Mouse (Mus musculus): ENCODE measurements around the gene Cntnap5a.
A peak's percentile ranks its signal among the peaks of the same experiment; 100 is the strongest.

The Cntnap5a gene

GRCm38 (mm10) chr1:116370817-116371216, 686.3 kb downstream of the Cntnap5a start:
- peak; percentile 44 for DNase-seq

- DNase-seq = no peak
These were observed 689.0 kb downstream of the Cntnap5a start for GRCm38 (mm10) chr1:116373551-116373950.

- DNase-seq = no peak
These were observed 707.8 kb downstream of the Cntnap5a start for GRCm38 (mm10) chr1:116392390-116392789.

- DNase-seq = no peak
These were observed 717.6 kb downstream of the Cntnap5a start for GRCm38 (mm10) chr1:116401996-116402656.

GRCm38 (mm10) chr1:116409836-116410235, 725.3 kb downstream of the Cntnap5a start:
- DNase-seq = no peak

GRCm38 (mm10) chr1:116428396-116428795, 743.8 kb downstream of the Cntnap5a start:
- no peak for DNase-seq

- no peak for DNase-seq
These were observed 770.7 kb downstream of the Cntnap5a start for GRCm38 (mm10) chr1:116455115-116455717.

GRCm38 (mm10) chr1:116477703-116478102, 793.1 kb downstream of the Cntnap5a start:
- DNase-seq = no peak

GRCm38 (mm10) chr1:116488780-116489569, 804.4 kb downstream of the Cntnap5a start:
- no peak for DNase-seq

- DNase-seq = no peak
These were observed 893.6 kb downstream of the Cntnap5a start for GRCm38 (mm10) chr1:116577969-116578666.

GRCm38 (mm10) chr1:116616272-116616671, 931.7 kb downstream of the Cntnap5a start:
- no peak for DNase-seq

Data from heart, adult 11 months (tissue).